In the genomic region with DNA sequence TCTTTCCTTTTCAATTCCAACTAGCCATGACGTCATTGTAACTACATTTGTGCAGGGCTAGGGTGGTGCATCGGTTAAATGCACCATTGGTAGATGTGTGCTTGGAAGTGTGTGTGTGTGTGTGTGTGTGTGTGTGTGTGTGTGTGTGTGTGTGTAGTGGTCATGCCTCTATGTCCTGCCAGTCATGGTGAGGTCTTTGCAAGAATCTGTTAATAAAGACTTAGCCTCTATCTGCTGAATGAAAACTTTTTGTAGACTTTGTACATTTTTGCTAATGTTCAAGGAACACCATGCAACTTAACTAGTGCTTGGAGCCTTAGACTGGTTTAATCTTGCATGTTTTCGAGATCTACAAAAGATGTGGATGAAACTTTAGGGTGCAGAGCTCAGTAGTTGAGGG, we compare ENCODE assay signal across 12 mouse cellular contexts. TPM values are rescaled to one million over a fixed set of nuclear protein-coding genes. Genes with fewer than 3 reads are reported as not detected.
DNase-seq lines count a peak whose midpoint lies in the region; ATAC-seq and TF ChIP-seq lines count a peak whose summit lies in the region.
"Had no signal": no experiment of that assay in that cellular context is flagged by ENCODE, and none has a peak within 500 bp of the region (broad histone marks: within the 10 kb centered on the region; RNA-seq: fewer than 3 reads in every experiment).

No protein-coding gene starts in this region.

- no peaks in the 10 kb centered on the region for H3K27me3 ChIP-seq in forebrain, embryonic 12.5 days
- no peaks in the 10 kb centered on the region for H3K27me3 ChIP-seq in hindbrain, embryonic 14.5 days (ENCODE audit: control insufficient read depth, insufficient read depth, low read length)
- no peaks in the 10 kb centered on the region for H3K27me3 ChIP-seq in midbrain, embryonic 16.5 days (ENCODE audit: control insufficient read depth, insufficient read depth, low read depth, low read length)

- H3K4me1 ChIP-seq in cortical plate, adult 2 months (ENCODE audit: control insufficient read depth, insufficient read depth, low read length), result peaks cover 4% of the 10 kb centered on the region
- H3K4me1 ChIP-seq in forebrain, embryonic 12.5 days, result peaks cover 40% of the 10 kb centered on the region
- peaks cover 16% of the 10 kb centered on the region; the same call in 1 of the 2 replicates for H3K4me1 ChIP-seq in hindbrain, embryonic 14.5 days (replicated peaks; ENCODE audit: control insufficient read depth, insufficient read depth, low read length)
- no peaks in the 10 kb centered on the region for H3K4me1 ChIP-seq in midbrain, embryonic 16.5 days (ENCODE audit: control insufficient read depth, insufficient read depth, low read length)

- H3K4me3 ChIP-seq in cortical plate, adult 2 months (ENCODE audit: insufficient read depth, low read length), result no peak overlapping the region
- H3K4me3 ChIP-seq in forebrain, embryonic 12.5 days (replicated peaks), result no peak overlapping the region
- no peak overlapping the region for H3K4me3 ChIP-seq in hindbrain, embryonic 14.5 days (replicated peaks; ENCODE audit: low read length)
- H3K4me3 ChIP-seq in midbrain, embryonic 16.5 days (ENCODE audit: low read depth, low read length), result no peak overlapping the region

- no peaks in the 10 kb centered on the region for H3K9me3 ChIP-seq in forebrain, embryonic 12.5 days
- H3K9me3 ChIP-seq in hindbrain, embryonic 14.5 days (ENCODE audit: control insufficient read depth, low read length), result peaks cover 4% of the 10 kb centered on the region; the same call in 1 of the 2 replicates
- H3K9me3 ChIP-seq in midbrain, embryonic 16.5 days (replicated peaks; ENCODE audit: control insufficient read depth, low read length, poor library complexity, severe bottlenecking), result no peaks in the 10 kb centered on the region

- H3K9ac ChIP-seq in forebrain, embryonic 12.5 days, result no peak overlapping the region
- H3K9ac ChIP-seq in hindbrain, embryonic 14.5 days, result no peak overlapping the region
- no peak overlapping the region for H3K9ac ChIP-seq in midbrain, embryonic 16.5 days (ENCODE audit: low read depth, low read length)

- no peaks in the 10 kb centered on the region for H3K36me3 ChIP-seq in forebrain, embryonic 12.5 days (replicated peaks)
- H3K36me3 ChIP-seq in hindbrain, embryonic 14.5 days (replicated peaks; ENCODE audit: control insufficient read depth, insufficient read depth), result no peaks in the 10 kb centered on the region
- no peaks in the 10 kb centered on the region for H3K36me3 ChIP-seq in midbrain, embryonic 16.5 days (ENCODE audit: control insufficient read depth, insufficient read depth, low read length)

- WGBS in forebrain, embryonic 12.5 days, result 44% methylated on average over 3 of the region's 3 CpGs
- 31% methylated on average over 3 of the region's 3 CpGs for WGBS in hindbrain, embryonic 14.5 days
- 51% methylated on average over 3 of the region's 3 CpGs for WGBS in midbrain, embryonic 16.5 days

- H3K4me2 ChIP-seq in forebrain, embryonic 12.5 days, result peak overlapping the region; percentile 10; the same call in 1 of the 2 replicates
- no peak overlapping the region for H3K4me2 ChIP-seq in hindbrain, embryonic 14.5 days (replicated peaks)
- H3K4me2 ChIP-seq in midbrain, embryonic 16.5 days (ENCODE audit: low read length), result no peak overlapping the region

- TF ChIP-seq CTCF in cortical plate, adult 2 months (IDR thresholded peaks at IDR 0.05; ENCODE audit: extremely low read depth, insufficient read depth, low read length), result no peak

- peak overlapping the region; percentile 96 for H3K27ac ChIP-seq in cortical plate, adult 2 months (ENCODE audit: insufficient read depth, low read length)
- peak overlapping the region; percentile 83 for H3K27ac ChIP-seq in forebrain, embryonic 12.5 days
- peak overlapping the region; percentile 71 for H3K27ac ChIP-seq in hindbrain, embryonic 14.5 days
- peak overlapping the region; percentile 47; the same call in 1 of the 2 replicates for H3K27ac ChIP-seq in midbrain, embryonic 16.5 days (ENCODE audit: low read length)

- DNase-seq in hindbrain, embryonic 14.5 days (ENCODE audit: low spot score), result no peak
- no peak for DNase-seq in right cerebral cortex, postnatal 25 days
- DNase-seq in adrenal gland, adult 18-20 months (ENCODE audit: low spot score in 2 of 2), result no peak
- no peak for DNase-seq in liver
- DNase-seq: kidney, postnatal 10 days; thymus, adult 2 months had no signal

- no peak for TF ChIP-seq POLR2A in cortical plate, adult 2 months (IDR thresholded peaks at IDR 0.05; ENCODE audit: extremely low read depth, insufficient read depth, low read length)

- peak; percentile 71 for ATAC-seq in forebrain, embryonic 12.5 days (ENCODE audit: low FRiP score)
- ATAC-seq in hindbrain, embryonic 14.5 days (ENCODE audit: low FRiP score), result no peak
- ATAC-seq in midbrain, embryonic 16.5 days, result no peak
- ATAC-seq: CD4-positive, CD25-positive, alpha-beta regulatory T cell, adult 4 months; inflammation-experienced regulatory T-cells, adult 6 months had no signal

RNA-seq across cellular contexts. Expression of a gene that starts 48.3 kb away (rescaled TPM):
- 23.7 and 25.3 TPM in 2 replicates for polyA plus RNA-seq in cortical plate, adult 2 months (2012; rRNA removed)
- polyA plus RNA-seq in forebrain, embryonic 12.5 days (2016; fragmentation: Nextera tagmentation; extraction: Ambion mirVana), result 4.3 and 6.5 TPM in 2 replicates
- polyA plus RNA-seq in hindbrain, embryonic 14.5 days (2014; fragmentation: Nextera tagmentation; extraction: Ambion mirVana), result 3.5 and 4.5 TPM in 2 replicates
- polyA plus RNA-seq in midbrain, embryonic 16.5 days (2015; fragmentation: Nextera tagmentation; extraction: Ambion mirVana), result 2.0 and 3.2 TPM in 2 replicates
- 10 to 100 TPM in 1 of 2 experiments, 1 to 10 TPM in 1; 4.9 to 40.9 TPM for total RNA-seq in adrenal gland, adult 18-20 months (2021)
- total RNA-seq: common myeloid progenitor, adult 5-6 weeks had no signal
- polyA plus RNA-seq: CD4-positive, CD25-positive, alpha-beta regulatory T cell, adult 4 months; inflammation-experienced regulatory T-cells, adult 6 months had no signal
